Mouse (Mus musculus) intestine, embryonic 14.5 days (tissue): ENCODE measurements around the gene Zfp329. TPM values are rescaled to one million over a fixed set of nuclear protein-coding genes. Genes with fewer than 3 reads are reported as not detected.
"Not testable (repeated sequence)": the region's sequence is repeated elsewhere in the genome, so short reads cannot be mapped to it uniquely, and the experiment has no call there.

Experiments
- ATAC-seq: fragments of 200-750 bp; cut with Nextera tagmentation; replicated peaks from 2 replicates; pipeline ENCODE4 v1.8.0; 2017; ENCODE audit warnings: low read depth, moderate number of reproducible peaks, moderate TSS enrichment, moderate library complexity; ENCODE audit not compliant: low FRiP score, low TSS enrichment
- DNase-seq: peaks from one replicate; pipeline ENCODE4 v3.0.0-alpha.2; 2018; ENCODE audit warnings: low spot score
- H3K27ac ChIP-seq: fragments of 300-500 bp; sonication (generic); 2 replicates; pipeline ENCODE4 v1.5.1; 2014; ENCODE audit warnings: low read depth, mild to moderate bottlenecking, control low read depth
- H3K27me3 ChIP-seq: fragments of 300-500 bp; sonication (generic); replicated peaks from 2 replicates; pipeline ENCODE4 v1.6.1; 2014; ENCODE audit warnings: low read length, control low read depth; ENCODE audit not compliant: control insufficient read depth, insufficient read depth
- H3K36me3 ChIP-seq: fragments of 300-500 bp; sonication (generic); 2 replicates; pipeline ENCODE4 v1.6.1; 2014; ENCODE audit warnings: low read length, control low read depth; ENCODE audit not compliant: control insufficient read depth, insufficient read depth
- H3K4me1 ChIP-seq: fragments of 300-500 bp; sonication (generic); replicated peaks from 2 replicates; pipeline ENCODE4 v1.6.1; 2014; ENCODE audit warnings: low read length, control low read depth, mixed read lengths; ENCODE audit not compliant: control insufficient read depth, insufficient read depth
- H3K4me2 ChIP-seq: fragments of 300-500 bp; sonication (generic); 2 replicates; pipeline ENCODE4 v1.6.1; 2014; ENCODE audit warnings: low read length
- H3K4me3 ChIP-seq: fragments of 300-500 bp; sonication (generic); 2 replicates; pipeline ENCODE4 v1.5.1; 2014; ENCODE audit warnings: low read depth, low read length, control low read depth, mixed read lengths
- H3K9ac ChIP-seq: fragments of 300-500 bp; sonication (generic); 2 replicates; pipeline ENCODE4 v1.6.1; 2014; ENCODE audit warnings: mild to moderate bottlenecking, low read length
- H3K9me3 ChIP-seq: fragments of 300-500 bp; sonication (generic); 2 replicates; pipeline ENCODE4 v1.6.1; 2016; ENCODE audit warnings: low read length, control low read depth; ENCODE audit not compliant: control insufficient read depth
- WGBS: fragments of 180-500 bp; shearing (Covaris S2); extraction: QIAGEN DNeasy Blood & Tissue Kit; methylation state at CpG from one replicate; pipeline ENCODE4 v1.1.7; 2014; 5-methylcytosine and 5-hydroxymethylcytosine counted together
- polyA plus RNA-seq: library from polyadenylated mRNA; unstranded; fragments of >200 nt; fragmentation: Nextera tagmentation; extraction: Ambion mirVana; gene quantifications from 2 replicates; pipeline ENCODE4 v1.2.1, GENCODE M21; 2014

The Zfp329 gene
- polyA plus RNA-seq, 1 experiment from 2014 or later = 16.2 TPM

DNA sequence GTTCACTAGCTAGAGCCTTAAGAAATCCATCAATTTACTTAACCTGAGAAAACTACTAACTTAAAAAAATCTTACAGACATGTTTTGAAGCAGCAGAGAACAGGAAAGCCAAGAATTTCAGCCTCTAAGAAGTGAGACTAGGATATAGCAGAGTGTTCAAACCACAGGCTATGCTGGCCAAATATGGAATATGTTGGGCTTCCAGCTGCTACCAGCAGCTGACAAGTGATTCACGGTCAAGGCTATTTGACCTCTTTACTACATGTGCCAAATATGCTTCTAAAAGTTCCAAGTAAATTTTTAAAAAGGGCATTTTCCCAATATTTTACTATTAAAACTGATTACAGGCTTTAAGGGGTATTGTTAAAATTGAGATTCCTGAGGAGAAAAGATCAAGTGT is 19.1 kb downstream of the Zfp329 start:
- H3K27me3 ChIP-seq = no peaks in the 10 kb centered on the region
- no peak overlapping the region for H3K9ac ChIP-seq
- H3K27ac ChIP-seq = no peak overlapping the region
- H3K4me1 ChIP-seq = 0 out of 2 replicates have a peak, but pooled peaks cover 4% of the 10 kb centered on the region
- no peaks in the 10 kb centered on the region for H3K36me3 ChIP-seq
- no peak for ATAC-seq
- H3K4me2 ChIP-seq = no peak overlapping the region
- DNase-seq = no peak
- WGBS = 91% methylated on average over 1 of the region's 1 CpGs
- 0 out of 2 replicates have a peak, but pooled peaks cover 8% of the 10 kb centered on the region for H3K9me3 ChIP-seq
- no peak overlapping the region for H3K4me3 ChIP-seq

- Histone ChIP-seq H3K9me3 (0 out of 2 replicates have a peak, but pooled peaks cover 8% of the 10 kb centered on the region), H3K27ac (no peak overlapping the region), H3K36me3 (no peaks in the 10 kb centered on the region), H3K4me2 (no peak overlapping the region), H3K9ac (no peak overlapping the region), H3K27me3 (no peaks in the 10 kb centered on the region), H3K4me1 (no peaks in the 10 kb centered on the region), H3K4me3 (no peak overlapping the region)
- 61% methylated on average over 2 of the region's 2 CpGs for WGBS
- DNase-seq (no peak), ATAC-seq (no peak)
Measured at GRCm38 (mm10) chr7:12797971-12798370, 20.7 kb downstream of the Zfp329 start.

DNA sequence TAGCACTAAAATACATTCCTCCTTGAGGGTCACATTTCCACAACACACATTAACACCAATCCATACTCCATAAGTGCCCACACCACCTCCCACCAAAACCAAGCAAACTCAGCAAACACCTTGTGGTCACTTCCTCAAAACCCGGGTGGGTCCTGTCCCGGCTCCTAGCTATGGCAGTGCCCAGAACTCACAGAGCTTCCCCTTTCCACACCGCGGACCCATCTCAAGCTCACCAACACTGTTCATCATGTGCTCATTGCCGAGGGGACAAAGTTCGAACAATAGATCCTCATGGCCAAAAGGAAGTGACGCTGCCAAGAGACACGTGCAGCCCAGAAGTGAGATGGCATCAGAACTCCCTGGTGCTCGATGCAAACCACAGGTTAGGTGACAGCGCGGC is 26.0 kb downstream of the Zfp329 start:
- H3K27me3 ChIP-seq, H3K4me3 ChIP-seq, DNase-seq, H3K36me3 ChIP-seq, H3K4me1 ChIP-seq, H3K27ac ChIP-seq, H3K9me3 ChIP-seq, H3K9ac ChIP-seq, H3K4me2 ChIP-seq, ATAC-seq: not testable (repeated sequence)
- 85% methylated on average over 11 of the region's 11 CpGs for WGBS

DNA sequence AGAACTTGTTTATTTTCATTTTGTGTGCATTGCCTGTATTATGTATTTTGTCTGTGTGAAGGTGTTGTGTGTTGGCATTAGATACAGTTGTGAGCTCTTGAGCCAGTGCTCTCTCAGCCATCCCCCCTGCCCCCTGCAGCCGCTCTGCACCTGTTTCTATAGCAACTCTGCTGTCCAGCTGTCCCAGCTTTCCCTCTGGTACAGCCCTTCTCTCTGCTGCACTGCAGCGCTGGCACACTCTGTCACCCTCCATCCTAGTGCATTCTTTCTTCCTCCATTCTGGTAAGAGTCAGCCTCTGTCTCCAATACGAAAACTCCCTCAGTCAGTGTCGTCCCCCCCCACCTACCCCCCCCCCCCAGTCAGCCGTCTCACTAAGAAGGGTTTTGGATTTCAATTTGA is 30.6 kb downstream of the Zfp329 start:
- no peaks in the 10 kb centered on the region for H3K9me3 ChIP-seq

GRCm38 (mm10) chr7:12787333-12787732 is 31.3 kb downstream of the Zfp329 start:
- Histone ChIP-seq H3K9ac (no peak overlapping the region), H3K4me3 (no peak overlapping the region), H3K9me3 (no peaks in the 10 kb centered on the region), H3K27me3 (no peaks in the 10 kb centered on the region), H3K27ac (no peak overlapping the region), H3K4me1 (no peaks in the 10 kb centered on the region), H3K4me2 (no peak overlapping the region), H3K36me3 (no peaks in the 10 kb centered on the region)
- DNase-seq (no peak), ATAC-seq (no peak)
- 78% methylated on average over 6 of the region's 6 CpGs for WGBS

More for the DNA sequence above, 30.6 kb downstream of the Zfp329 start:
- Histone ChIP-seq H3K9ac (no peak overlapping the region), H3K27ac (no peak overlapping the region), H3K36me3 (no peaks in the 10 kb centered on the region), H3K4me3 (no peak overlapping the region), H3K4me2 (no peak overlapping the region), H3K4me1 (no peaks in the 10 kb centered on the region), H3K27me3 (no peaks in the 10 kb centered on the region)
- ATAC-seq = no peak
- DNase-seq = no peak
- 37% methylated on average over 5 of the region's 5 CpGs for WGBS

DNA sequence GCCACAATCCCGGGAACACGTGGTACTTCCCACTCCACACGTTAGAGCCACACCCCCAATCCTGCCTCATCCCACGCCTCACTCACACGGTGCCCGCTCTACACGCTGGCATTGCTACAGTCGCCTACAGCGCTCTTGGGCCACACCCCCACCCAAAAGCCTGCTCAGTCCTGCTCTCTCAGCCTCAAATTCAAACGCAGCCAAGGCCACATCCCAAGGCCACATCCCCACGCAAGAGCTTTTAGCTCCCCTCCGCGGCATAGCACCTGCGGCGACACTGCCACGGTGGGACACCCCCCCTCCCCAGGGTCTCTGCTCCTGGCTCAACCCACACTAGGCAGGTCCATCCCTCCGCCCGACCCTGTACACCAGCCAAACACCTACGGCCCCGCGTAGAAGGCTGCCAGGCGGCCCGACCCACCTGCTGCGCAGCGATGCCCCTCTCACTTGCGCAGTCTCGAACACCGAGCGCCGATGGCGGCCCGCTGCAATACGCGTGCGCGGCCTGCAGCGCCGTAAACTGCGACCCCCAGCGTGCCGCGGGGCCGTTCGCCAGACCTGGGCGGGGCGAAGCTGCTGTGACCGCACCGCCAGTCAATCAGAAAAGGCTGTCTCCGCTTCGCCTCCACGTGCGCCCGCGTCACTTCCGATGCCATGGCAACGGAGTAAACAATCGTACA is 38.4 kb downstream of the Zfp329 start:
- H3K27me3 ChIP-seq = no peaks in the 10 kb centered on the region
- peak overlapping the region; percentile 56 for H3K9ac ChIP-seq
- no peaks in the 10 kb centered on the region for H3K9me3 ChIP-seq
- peaks cover 4% of the 10 kb centered on the region; the same call in 1 of the 2 replicates for H3K4me1 ChIP-seq
- H3K4me3 ChIP-seq = peak overlapping the region; percentile 51
- under 1% methylated on average over 57 of the region's 57 CpGs for WGBS
- ATAC-seq (peak; percentile 97), DNase-seq (peak; percentile 84)
- peak overlapping the region; percentile 90 for H3K4me2 ChIP-seq
- no peak overlapping the region for H3K27ac ChIP-seq
- no peaks in the 10 kb centered on the region for H3K36me3 ChIP-seq

DNA sequence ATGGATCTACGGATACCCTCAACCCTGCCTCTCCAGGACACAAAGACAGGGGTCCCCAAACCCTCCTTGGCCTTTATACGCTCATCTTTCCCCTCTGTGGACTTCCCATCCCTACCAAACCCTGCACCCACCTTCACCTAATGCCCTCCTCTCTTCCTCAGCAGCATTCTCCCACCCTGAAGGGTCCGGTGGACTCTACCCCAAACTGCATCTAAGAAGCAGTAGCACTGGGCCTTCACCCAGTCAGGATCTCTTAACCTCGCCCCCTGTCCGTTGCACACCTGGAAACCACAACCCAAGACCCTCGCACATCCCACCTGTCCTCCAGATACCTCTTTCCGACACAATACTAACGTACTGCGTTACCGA is 38.9 kb downstream of the Zfp329 start:
- DNase-seq (no peak), ATAC-seq (no peak)
- H3K4me3 ChIP-seq = peak overlapping the region; percentile 51
- H3K27ac ChIP-seq = no peak overlapping the region
- peak overlapping the region; percentile 90 for H3K4me2 ChIP-seq
- no peaks in the 10 kb centered on the region for H3K27me3 ChIP-seq
- no peaks in the 10 kb centered on the region for H3K9me3 ChIP-seq
- H3K36me3 ChIP-seq = peaks cover 1% of the 10 kb centered on the region; the same call in 1 of the 2 replicates
- H3K9ac ChIP-seq = peak overlapping the region; percentile 56
- H3K4me1 ChIP-seq = peaks cover 4% of the 10 kb centered on the region; the same call in 1 of the 2 replicates
- WGBS = 20% methylated on average over 10 of the region's 10 CpGs

GRCm38 (mm10) chr7:12779141-12779540 is 39.5 kb downstream of the Zfp329 start:
- no peak overlapping the region for H3K27ac ChIP-seq
- H3K4me2 ChIP-seq = no peak overlapping the region; the same call in 1 of the 2 replicates

GRCm38 (mm10) chr7:12774606-12775005 is 44.1 kb downstream of the Zfp329 start:
- Histone ChIP-seq H3K9ac (no peak overlapping the region), H3K9me3 (no peaks in the 10 kb centered on the region), H3K4me3 (no peak overlapping the region), H3K27ac (no peak overlapping the region), H3K4me2 (no peak overlapping the region), H3K27me3 (no peaks in the 10 kb centered on the region), H3K36me3 (peaks cover 25% of the 10 kb centered on the region), H3K4me1 (peaks cover under 1% of the 10 kb centered on the region; the same call in 1 of the 2 replicates)
- 97% methylated on average over 1 of the region's 1 CpGs for WGBS
- DNase-seq (no peak), ATAC-seq (no peak)

More at GRCm38 (mm10) chr7:12779141-12779540, 39.5 kb downstream of the Zfp329 start:
- Histone ChIP-seq H3K27me3 (no peaks in the 10 kb centered on the region), H3K4me3 (no peak overlapping the region), H3K36me3 (peaks cover 8% of the 10 kb centered on the region), H3K4me1 (peaks cover 4% of the 10 kb centered on the region; the same call in 1 of the 2 replicates), H3K9me3 (no peaks in the 10 kb centered on the region), H3K9ac (no peak overlapping the region)
- 91% methylated on average over 5 of the region's 5 CpGs for WGBS
- ATAC-seq (no peak), DNase-seq (no peak)
